Mouse (Mus musculus) liver, adult 2 months (tissue): ENCODE measurements around the gene Zdhhc16. TPM values are rescaled to one million over a fixed set of nuclear protein-coding genes. Genes with fewer than 3 reads are reported as not detected.

Experiments used
- DNase-seq: peaks from one replicate; pipeline ENCODE4 v3.0.0-alpha.2; 2011; ENCODE audit warnings: low read depth, low spot score; ENCODE audit errors: extremely low read depth
- H3K27ac ChIP-seq: fragments of 200-500 bp; replicated peaks from 2 replicates; pipeline ENCODE4 v1.5.1; 2012; ENCODE audit warnings: low read depth, mild to moderate bottlenecking, control low read depth, inconsistent platforms, low read length; ENCODE audit not compliant: insufficient read depth
- H3K27me3 ChIP-seq: fragments of 200-500 bp; 2 replicates; pipeline ENCODE4 v1.6.1; 2012; ENCODE audit warnings: mild to moderate bottlenecking, moderate library complexity, low read length, inconsistent platforms; ENCODE audit not compliant: control insufficient read depth, insufficient read depth
- H3K36me3 ChIP-seq: fragments of 200-500 bp; 2 replicates; pipeline ENCODE4 v1.6.1; 2012; ENCODE audit warnings: low read length, inconsistent platforms; ENCODE audit not compliant: control insufficient read depth, insufficient read depth
- H3K4me1 ChIP-seq: fragments of 200-500 bp; 2 replicates; pipeline ENCODE4 v1.6.1; 2011; ENCODE audit warnings: low read length; ENCODE audit not compliant: control insufficient read depth, insufficient read depth
- H3K4me3 ChIP-seq: fragments of 200-500 bp; 2 replicates; pipeline ENCODE4 v1.5.1; 2011; ENCODE audit warnings: low read depth, mild to moderate bottlenecking, control low read depth, low read length, moderate library complexity; ENCODE audit not compliant: insufficient read depth
- H3K79me2 ChIP-seq: fragments of 200-500 bp; 2 replicates; pipeline ENCODE4 v1.6.1; 2012; ENCODE audit warnings: inconsistent platforms, mild to moderate bottlenecking, low read length, moderate library complexity; ENCODE audit not compliant: control insufficient read depth, insufficient read depth
- H3K9ac ChIP-seq: fragments of 200-500 bp; 2 replicates; pipeline ENCODE4 v1.6.1; 2012; ENCODE audit warnings: low read depth, mild to moderate bottlenecking, control low read depth, inconsistent platforms, low read length
- CTCF ChIP-seq: fragments of 200-500 bp; IDR thresholded peaks from 2 replicates; pipeline ENCODE4 v1.5.1; 2011; ENCODE audit warnings: low read depth, low read length, control low read depth
- POLR2A ChIP-seq: fragments of 200-500 bp; IDR thresholded peaks from 2 replicates; pipeline ENCODE4 v1.6.1; 2011; ENCODE audit warnings: low read length, control low read depth; ENCODE audit not compliant: insufficient read depth; ENCODE audit errors: extremely low read depth
- WGBS: fragments of 180-500 bp; shearing (Covaris S2); methylation state at CpG from one replicate; pipeline ENCODE4 v1.1.7; 2018; 5-methylcytosine and 5-hydroxymethylcytosine counted together
- polyA plus RNA-seq: library from polyadenylated mRNA; depleted of rRNA; stranded (reverse); fragments of >200 nt; gene quantifications from 2 replicates; pipeline ENCODE4 v1.2.3, GENCODE M21; 2012
- total RNA-seq: library from RNA; depleted of rRNA; stranded (reverse); fragments of >200 nt; gene quantifications from 2 replicates; pipeline ENCODE4 v1.2.3, GENCODE M21; 2014

Gene Zdhhc16
- total and polyA plus RNA-seq, 2 experiments, result 7.9 to 49.9 TPM

- H3K4me1 ChIP-seq, result peaks cover 5% of the 10 kb centered on the region
- peak within 1 kb of the TSS; percentile 86 for H3K27ac ChIP-seq
- peaks cover 31% of the 10 kb centered on the region for H3K79me2 ChIP-seq
- no peaks in the 10 kb centered on the region for H3K36me3 ChIP-seq
- DNase-seq, result peak; percentile 90
- peak within 1 kb of the TSS; percentile 89 for H3K9ac ChIP-seq
- H3K4me3 ChIP-seq, result peak within 1 kb of the TSS; percentile 81
- H3K27me3 ChIP-seq, result no peaks in the 10 kb centered on the region
- TF ChIP-seq POLR2A, result peak; percentile 82
- TF ChIP-seq CTCF, result peak; percentile 20; the same call in 1 of the 2 replicates
- WGBS, result under 1% methylated on average over 59 of the region's 68 CpGs
These were observed 47.7 kb downstream of the Zdhhc16 start, which contains the start of gene Mms19 for GRCm38 (mm10) chr19:41980819-41981594. Mms19 (minus strand) TSS chr19:41981157.

GRCm38 (mm10) chr19:41981595-41981927, 48.3 kb downstream of the Zdhhc16 start, which contains the start of gene Ubtd1:
Ubtd1 (plus strand) TSS chr19:41981763.
- Histone ChIP-seq H3K36me3 (no peaks in the 10 kb centered on the region), H3K27ac (peak within 1 kb of the TSS; percentile 86), H3K4me1 (peaks cover 4% of the 10 kb centered on the region), H3K27me3 (no peaks in the 10 kb centered on the region), H3K9ac (peak within 1 kb of the TSS; percentile 89), H3K4me3 (peak within 1 kb of the TSS; percentile 81), H3K79me2 (peaks cover 31% of the 10 kb centered on the region)
- no peak for DNase-seq
- no peak for TF ChIP-seq CTCF
- 0 out of 2 replicates have a peak, but pooled peaks have one; percentile 44 for TF ChIP-seq POLR2A
- WGBS, result under 1% methylated on average over 26 of the region's 33 CpGs

GRCm38 (mm10) chr19:41981931-41982790, 48.9 kb downstream of the Zdhhc16 start:
- H3K27ac ChIP-seq, result peak overlapping the region; percentile 75
- TF ChIP-seq POLR2A (no peak), CTCF (no peak)
- WGBS, result under 1% methylated on average over 74 of the region's 74 CpGs
- peak overlapping the region; percentile 71 for H3K4me3 ChIP-seq
- peak; percentile 35 for DNase-seq
- H3K36me3 ChIP-seq, result no peaks in the 10 kb centered on the region
- H3K4me1 ChIP-seq, result peaks cover 3% of the 10 kb centered on the region
- H3K27me3 ChIP-seq, result no peaks in the 10 kb centered on the region
- H3K79me2 ChIP-seq, result peaks cover 34% of the 10 kb centered on the region
- peak overlapping the region; percentile 89 for H3K9ac ChIP-seq

- WGBS, result 7% methylated on average over 4 of the region's 4 CpGs
- H3K27me3 ChIP-seq, result no peaks in the 10 kb centered on the region
- no peaks in the 10 kb centered on the region for H3K36me3 ChIP-seq
- peak overlapping the region; percentile 75 for H3K27ac ChIP-seq
- peaks cover 3% of the 10 kb centered on the region for H3K4me1 ChIP-seq
- TF ChIP-seq POLR2A (no peak), CTCF (no peak)
- peak overlapping the region; percentile 71 for H3K4me3 ChIP-seq
- DNase-seq, result peak; percentile 43
- peaks cover 33% of the 10 kb centered on the region for H3K79me2 ChIP-seq
- H3K9ac ChIP-seq, result peak overlapping the region; percentile 89
These were observed 49.5 kb downstream of the Zdhhc16 start for GRCm38 (mm10) chr19:41982791-41983150.

GRCm38 (mm10) chr19:41985994-41986393, 52.7 kb downstream of the Zdhhc16 start:
- WGBS, result 67% methylated on average over 5 of the region's 5 CpGs
- peak; percentile 84 for DNase-seq
- H3K27ac ChIP-seq, result 0 out of 2 replicates have a peak overlapping the region, but pooled peaks have one; percentile 2
- H3K79me2 ChIP-seq, result peaks cover 41% of the 10 kb centered on the region
- H3K36me3 ChIP-seq, result no peaks in the 10 kb centered on the region
- no peak overlapping the region for H3K9ac ChIP-seq
- TF ChIP-seq POLR2A (no peak), CTCF (no peak)
- H3K4me1 ChIP-seq, result peaks cover 4% of the 10 kb centered on the region
- H3K4me3 ChIP-seq, result no peak overlapping the region
- no peaks in the 10 kb centered on the region for H3K27me3 ChIP-seq
